Comparison of ENCODE assay signal across 14 mouse cellular contexts in the genomic region with DNA sequence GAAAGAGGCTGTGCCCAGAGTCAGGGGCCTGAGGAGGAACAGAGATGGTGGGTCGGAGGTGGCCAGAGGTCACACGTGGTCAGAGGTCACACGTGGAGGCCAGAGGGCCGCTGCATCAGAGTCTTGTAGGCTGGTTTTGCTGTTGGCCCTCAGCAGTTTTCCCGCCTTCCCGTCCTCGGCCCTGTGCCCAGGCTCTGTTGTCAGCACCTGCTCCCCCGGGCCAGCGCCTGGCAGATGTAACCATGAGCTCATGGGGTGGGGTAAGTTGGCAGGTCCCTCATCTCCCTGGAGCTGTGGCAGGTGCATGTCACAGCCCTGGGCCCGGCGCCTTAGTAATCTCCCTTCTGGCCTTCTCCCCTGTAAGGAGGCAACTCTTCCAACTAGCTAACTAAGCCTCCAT. TPM values are rescaled to one million over a fixed set of nuclear protein-coding genes. Genes with fewer than 3 reads are reported as not detected.
A peak's percentile ranks its signal among the peaks of the same experiment; 100 is the strongest.
DNase-seq lines count a peak whose midpoint lies in the region; ATAC-seq lines count a peak whose summit lies in the region.
"Had no signal": no experiment of that assay in that cellular context is flagged by ENCODE, and none has a peak within 500 bp of the region (broad histone marks: within the 10 kb centered on the region; RNA-seq: fewer than 3 reads in every experiment).

No protein-coding gene starts in this region.

- peaks cover 39% of the 10 kb centered on the region; the same call in 1 of the 2 replicates for H3K27me3 ChIP-seq in heart, embryonic 12.5 days (replicated peaks)
- H3K27me3 ChIP-seq: liver, embryonic 15.5 days had no signal

- no peak overlapping the region for H3K4me3 ChIP-seq in heart, embryonic 12.5 days
- H3K4me3 ChIP-seq: liver, embryonic 15.5 days had no signal

- H3K36me3 ChIP-seq in heart, embryonic 12.5 days: no peaks in the 10 kb centered on the region
- H3K36me3 ChIP-seq: liver, embryonic 15.5 days had no signal

- peak; percentile 96 for DNase-seq in heart, adult 11 months
- peak; percentile 56 for DNase-seq in cerebellum, adult 11 months
- DNase-seq in gastrocnemius, adult 18-20 months (ENCODE audit: low spot score): peak; percentile 80
- DNase-seq in heart, postnatal 25 days (ENCODE audit: low spot score): peak; percentile 48
- no peak for DNase-seq in embryo, embryonic 10.5 days (ENCODE audit: low spot score)
- DNase-seq in urinary bladder, postnatal 4 days (ENCODE audit: low spot score in 2 of 2): no peak
- DNase-seq: adrenal gland, adult 8-10 months; lung, postnatal 4 days; midbrain, embryonic 14.5 days had no signal

- H3K4me1 ChIP-seq in heart, embryonic 12.5 days (replicated peaks): peaks cover 40% of the 10 kb centered on the region

- no peak overlapping the region for H3K9ac ChIP-seq in heart, embryonic 12.5 days
- H3K9ac ChIP-seq: liver, embryonic 15.5 days had no signal

- WGBS in heart, embryonic 12.5 days: 66% methylated on average over 11 of the region's 11 CpGs

- intact Hi-C loops in heart, postnatal 25 days (cut with DNase I): no loop called here

- no peaks in the 10 kb centered on the region for H3K9me3 ChIP-seq in heart, embryonic 12.5 days (replicated peaks)
- H3K9me3 ChIP-seq: liver, embryonic 15.5 days had no signal

- H3K4me2 ChIP-seq in heart, embryonic 12.5 days: no peak overlapping the region
- H3K4me2 ChIP-seq: liver, embryonic 15.5 days had no signal

- ATAC-seq in heart, embryonic 12.5 days (ENCODE audit: insufficient number of reproducible peaks, low FRiP score): no peak
- no peak for ATAC-seq in erythroblast, adult 5-6 weeks (replicated peaks; ENCODE audit: low FRiP score, poor library complexity, severe bottlenecking)
- ATAC-seq: forebrain, embryonic 16.5 days had no signal

- H3K27ac ChIP-seq in heart, embryonic 12.5 days (ENCODE audit: poor library complexity, severe bottlenecking): no peak overlapping the region
- H3K27ac ChIP-seq: liver, embryonic 15.5 days had no signal

RNA-seq across cellular contexts. Expression of a gene that starts 12.8 kb away (rescaled TPM):
- 7.0 and 7.5 TPM in 2 replicates for polyA plus RNA-seq in heart, embryonic 12.5 days (2016; fragmentation: Nextera tagmentation; extraction: Ambion mirVana)
- total RNA-seq in gastrocnemius, adult 18-20 months (2021): 1 to 10 TPM; 1.4 to 3.8 TPM
- total RNA-seq in heart, postnatal 25 days (2021): 1 to 10 TPM; 2.0 to 2.2 TPM
- total RNA-seq in erythroblast, adult 5-6 weeks (2015; ENCODE audit: low replicate concordance): 9.4 and 9.6 TPM in 2 replicates
- 2.4 TPM in 2 replicates for total RNA-seq in erythroblast, adult 5-6 weeks (2017; ENCODE audit: low replicate concordance)
- polyA plus RNA-seq: midbrain, embryonic 14.5 days had no signal

RNA-seq across cellular contexts. Expression of a gene that starts 28.0 kb away (rescaled TPM):
- polyA plus RNA-seq in heart, embryonic 12.5 days (2016; fragmentation: Nextera tagmentation; extraction: Ambion mirVana): 25.1 TPM in 2 replicates
- total RNA-seq in gastrocnemius, adult 18-20 months (2021): under 1 TPM in 1 of 2 experiments, not detected in 1; 0.14 TPM
- total RNA-seq in heart, postnatal 25 days (2021): 1 to 10 TPM; 4.2 to 5.9 TPM
- not detected in 2 replicates for total RNA-seq in erythroblast, adult 5-6 weeks (2015; ENCODE audit: low replicate concordance)
- 1.2 and 5.6 TPM in 2 replicates for total RNA-seq in erythroblast, adult 5-6 weeks (2017; ENCODE audit: low replicate concordance)

RNA-seq across cellular contexts. Expression of a gene that starts 55.8 kb away (rescaled TPM):
- not detected in 2 replicates for polyA plus RNA-seq in heart, embryonic 12.5 days (2016; fragmentation: Nextera tagmentation; extraction: Ambion mirVana)
- total RNA-seq in gastrocnemius, adult 18-20 months (2021): not detected
- total RNA-seq in heart, postnatal 25 days (2021): not detected
- total RNA-seq in erythroblast, adult 5-6 weeks (2015; ENCODE audit: low replicate concordance): not detected in 2 replicates
- not detected in 2 replicates for total RNA-seq in erythroblast, adult 5-6 weeks (2017; ENCODE audit: low replicate concordance)
- polyA plus RNA-seq: kidney, embryonic 14.5 days; liver, embryonic 15.5 days had no signal

Comparison
In these comparisons a context has a peak if more than half of its experiments do, and no peak if none do; other contexts are left out.
1. DNase-seq: peak in heart, adult 11 months (single experiment), cerebellum, adult 11 months (single experiment), gastrocnemius, adult 18-20 months (single experiment) and heart, postnatal 25 days (single experiment); none in embryo, embryonic 10.5 days (single experiment) and urinary bladder, postnatal 4 days (0 of 2).